In the genomic region with DNA sequence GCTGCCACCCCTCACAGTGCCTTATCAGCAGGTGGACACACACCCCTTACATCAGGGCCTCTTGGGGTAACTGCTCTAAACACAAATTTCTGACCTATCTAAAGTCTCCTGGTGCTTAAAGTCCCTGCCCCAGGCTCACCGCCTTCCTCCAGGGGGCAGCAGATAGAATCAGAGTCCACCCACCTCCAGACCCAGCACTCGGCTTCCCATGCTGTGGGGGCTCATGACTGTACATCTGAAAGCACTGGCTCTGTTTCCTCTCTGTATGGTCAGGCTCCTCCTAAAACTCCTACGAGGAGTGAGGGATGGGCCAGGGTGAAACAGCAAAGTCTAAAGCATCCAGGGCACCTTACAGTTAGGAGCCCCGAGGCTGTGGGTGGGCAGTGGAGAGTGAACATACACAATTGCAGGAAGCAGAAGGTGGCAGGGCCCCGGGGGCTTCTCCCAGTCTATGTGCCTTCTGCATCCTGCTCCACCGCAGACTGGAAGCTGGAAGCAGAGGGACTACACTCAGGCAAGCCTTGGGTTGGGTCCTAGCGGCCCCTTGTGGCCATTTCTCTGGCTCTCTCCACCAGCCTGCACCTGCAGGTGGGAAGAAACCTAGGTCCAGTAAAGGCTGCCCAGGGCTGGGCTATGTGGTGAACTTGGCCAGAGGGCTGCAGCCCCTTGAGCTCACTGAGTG, we compare ENCODE assay signal across 8 mouse cellular contexts. TPM values are rescaled to one million over a fixed set of nuclear protein-coding genes. Genes with fewer than 3 reads are reported as not detected.
DNase-seq lines count a peak whose midpoint lies in the region; ATAC-seq and TF ChIP-seq lines count a peak whose summit lies in the region.

No protein-coding gene starts in this region.

- no peak for TF ChIP-seq POLR2A in lung, adult 2 months (IDR thresholded peaks at IDR 0.05; ENCODE audit: borderline replicate concordance, extremely low read depth, low read depth, low read length)

- ATAC-seq in forebrain, embryonic 16.5 days, result peak; percentile 94
- ATAC-seq in hematopoietic stem cell, adult 5-6 weeks (replicated peaks in 1 of 2; ENCODE audit: insufficient read depth in 1 of 2, low FRiP score in 2 of 2, low TSS enrichment in 1 of 2, low read depth in 1 of 2, poor library complexity in 2 of 2, severe bottlenecking in 2 of 2), result peak; percentile 80

- H3K9ac ChIP-seq in forebrain, embryonic 16.5 days (replicated peaks; ENCODE audit: low read depth, low read length), result peak overlapping the region; percentile 35; the same call in 1 of the 2 replicates

- 16% methylated on average over 7 of the region's 7 CpGs for WGBS in forebrain, embryonic 16.5 days
- WGBS in lung, adult 2 months, result 7% methylated on average over 7 of the region's 7 CpGs

- no peaks in the 10 kb centered on the region for H3K36me3 ChIP-seq in forebrain, embryonic 16.5 days (ENCODE audit: control insufficient read depth, insufficient read depth)

- TF ChIP-seq CTCF in lung, adult 2 months (IDR thresholded peaks at IDR 0.05; ENCODE audit: insufficient read depth, low read length), result peak; percentile 72

- no peak overlapping the region for H3K27ac ChIP-seq in forebrain, embryonic 16.5 days (ENCODE audit: low read length)

- H3K4me1 ChIP-seq in forebrain, embryonic 16.5 days (replicated peaks; ENCODE audit: control insufficient read depth, insufficient read depth, low read length), result peaks cover 9% of the 10 kb centered on the region
- H3K4me1 ChIP-seq in lung, adult 2 months (ENCODE audit: control insufficient read depth, insufficient read depth, low read length), result no peaks in the 10 kb centered on the region

- H3K9me3 ChIP-seq in forebrain, embryonic 16.5 days (ENCODE audit: control insufficient read depth, low read length), result no peaks in the 10 kb centered on the region

- H3K4me3 ChIP-seq in forebrain, embryonic 16.5 days (replicated peaks; ENCODE audit: low read length), result no peak overlapping the region
- H3K4me3 ChIP-seq in lung, adult 2 months (replicated peaks; ENCODE audit: extremely low read depth, low read depth, low read length), result no peak overlapping the region

- DNase-seq in MEL-GATA-1-ER (ENCODE audit: extremely low read depth, low read depth), result peak; percentile 38
- DNase-seq in cerebellum, adult 18-20 months, result peak; percentile 79 to 83
- peak; percentile 64 to 84 for DNase-seq in layer of hippocampus, adult 8-10 months (ENCODE audit: low spot score in 2 of 2)
- DNase-seq in lung, adult 2 months, result peak; percentile 56
- DNase-seq in ovary, adult 18-20 months (ENCODE audit: low spot score), result peak; percentile 28
- DNase-seq in thymus, postnatal 25 days, result peak; percentile 38

- H3K4me2 ChIP-seq in forebrain, embryonic 16.5 days (ENCODE audit: low read length), result peak overlapping the region; percentile 16; the same call in 1 of the 2 replicates

- H3K27me3 ChIP-seq in forebrain, embryonic 16.5 days (replicated peaks; ENCODE audit: control insufficient read depth, insufficient read depth, low read length), result no peaks in the 10 kb centered on the region

RNA-seq across cellular contexts. Expression of a gene that starts 31.3 kb away (rescaled TPM):
- polyA plus RNA-seq in forebrain, embryonic 16.5 days (2015; fragmentation: Nextera tagmentation; extraction: Ambion mirVana), result 8.2 and 18.0 TPM in 2 replicates
- total RNA-seq in hematopoietic stem cell, adult 5-6 weeks (2017), result not detected in 2 replicates
- 1 to 10 TPM in 1 of 4 experiments, under 1 TPM in 2, not detected in 1; 0.59 to 1.4 (median 0.76) TPM for total RNA-seq in layer of hippocampus, adult 8-10 months (2022)
- polyA plus RNA-seq in lung, adult 2 months (2012; rRNA removed), result 0.12 TPM in 1 of 2 replicates, not detected in the other

Comparison
In these comparisons a context has a peak if more than half of its experiments do, and no peak if none do; other contexts are left out.
1. DNase-seq: peak in every context shown above with its lines; median percentile 81 in cerebellum, adult 18-20 months; 74 in layer of hippocampus, adult 8-10 months; 56 in lung, adult 2 months; 38 in MEL-GATA-1-ER; 38 in thymus, postnatal 25 days; 28 in ovary, adult 18-20 months.